Mouse (Mus musculus): ENCODE measurements around the gene C2cd5. TPM values are rescaled to one million over a fixed set of nuclear protein-coding genes. Genes with fewer than 3 reads are reported as not detected.

The C2cd5 gene
- total RNA-seq, 2 experiments from 2014 or later = 68.8 to 74.2 TPM

DNA sequence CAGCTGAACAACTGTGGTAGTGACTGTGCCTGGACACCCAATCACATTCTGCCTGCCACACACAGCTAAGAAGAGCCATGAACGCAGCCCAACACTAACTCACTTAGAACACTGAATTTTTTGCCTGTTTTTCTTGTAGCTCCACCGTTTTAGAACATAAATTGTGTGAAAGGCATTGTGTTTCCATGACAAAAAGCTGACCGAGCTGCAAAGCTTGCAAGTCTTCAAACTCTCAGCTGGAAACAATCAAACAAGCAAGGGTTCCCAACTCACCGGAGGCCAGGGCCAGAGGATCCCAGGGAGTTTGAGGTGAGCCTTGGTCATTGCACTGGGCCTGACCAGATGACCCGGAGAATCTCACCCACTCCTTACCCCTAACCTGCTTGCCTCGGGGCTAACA lies 16.8 kb upstream of the C2cd5 start:
- DNase-seq (ENCODE audit: low spot score in 2 of 2) = no peak

DNA sequence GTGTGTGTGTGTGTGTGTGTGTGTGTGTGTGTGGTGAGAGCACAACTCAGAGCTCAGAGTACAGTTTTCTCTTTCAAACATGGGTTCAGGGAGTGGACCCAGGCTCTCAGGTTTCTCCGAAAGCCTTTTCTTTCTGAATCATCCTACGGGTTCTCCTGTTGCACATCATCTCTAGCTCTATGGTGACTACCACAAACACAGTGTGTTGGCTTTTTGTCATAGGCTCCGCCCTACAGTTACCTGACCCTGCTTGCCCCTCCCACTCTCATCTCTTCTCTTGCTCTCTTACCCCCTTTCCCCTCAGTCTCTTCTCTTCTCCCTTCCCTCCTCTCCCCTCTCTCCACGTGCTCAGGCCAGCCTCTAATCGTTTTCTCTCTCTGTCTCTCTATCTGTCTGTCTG lies 15.6 kb upstream of the C2cd5 start:
- no peak for DNase-seq (ENCODE audit: low spot score in 2 of 2)

DNA sequence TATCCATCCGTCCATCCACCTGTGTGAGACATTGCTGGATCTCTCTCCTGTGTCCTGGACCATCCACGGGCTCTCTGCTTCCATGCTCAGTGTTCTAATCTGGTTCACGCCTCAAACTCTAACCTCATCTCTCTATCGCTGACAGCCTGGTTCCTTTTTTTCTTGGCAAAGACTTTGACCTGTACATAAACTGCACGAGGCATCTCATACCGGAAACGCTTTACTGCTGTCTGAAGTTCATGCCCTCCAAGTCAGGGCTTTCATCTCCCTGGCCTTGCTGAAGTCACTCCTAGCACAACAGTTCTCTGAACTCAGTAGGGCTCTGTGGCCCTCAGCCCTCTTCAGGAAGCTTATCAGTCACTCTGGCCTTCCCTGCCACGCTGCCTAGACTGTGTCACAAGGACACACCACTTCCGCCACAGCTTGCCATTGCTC lies 15.1 kb upstream of the C2cd5 start:
- no peak for DNase-seq (ENCODE audit: low spot score in 2 of 2)

DNA sequence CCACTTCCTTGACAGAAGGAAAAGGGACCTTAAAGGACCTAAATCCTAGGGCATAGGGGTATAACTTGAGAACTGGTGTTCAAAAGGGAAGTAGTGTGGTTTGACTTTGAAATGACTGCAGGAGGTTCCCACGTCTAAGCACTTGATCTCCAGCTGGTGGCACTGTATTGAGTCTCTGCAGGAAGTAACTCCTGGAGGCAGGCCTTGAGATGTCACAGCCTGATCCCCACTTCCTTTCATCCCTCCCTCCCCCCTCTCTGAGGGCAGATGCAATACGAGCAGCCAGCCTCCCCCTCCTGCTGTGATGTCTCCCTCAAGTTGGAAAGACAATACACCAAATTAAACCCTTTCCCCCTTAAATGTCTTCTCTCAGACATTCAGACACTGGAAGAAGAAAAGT lies 14.6 kb upstream of the C2cd5 start:
- no peak for DNase-seq (ENCODE audit: low spot score in 2 of 2)

DNA sequence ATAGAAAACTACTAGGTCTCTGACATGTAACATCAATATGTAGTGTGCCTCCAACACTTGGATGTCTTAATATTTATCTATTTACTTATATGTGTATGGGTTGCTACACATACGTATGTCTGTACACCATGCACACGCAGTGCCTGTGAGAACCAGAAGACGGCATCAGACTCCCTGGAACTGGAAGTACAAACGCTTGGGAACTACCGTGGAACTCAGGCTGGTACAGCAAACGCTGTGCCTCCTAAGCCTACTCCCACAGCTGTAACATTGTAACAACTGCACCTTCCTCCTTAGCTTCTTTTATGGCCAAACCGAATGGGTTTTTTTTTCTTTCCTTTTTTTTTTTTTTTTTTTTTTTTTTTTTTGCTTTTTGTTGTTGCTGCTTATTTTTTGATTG lies 10.4 kb upstream of the C2cd5 start:
- no peak for DNase-seq (ENCODE audit: low spot score in 2 of 2)

DNA sequence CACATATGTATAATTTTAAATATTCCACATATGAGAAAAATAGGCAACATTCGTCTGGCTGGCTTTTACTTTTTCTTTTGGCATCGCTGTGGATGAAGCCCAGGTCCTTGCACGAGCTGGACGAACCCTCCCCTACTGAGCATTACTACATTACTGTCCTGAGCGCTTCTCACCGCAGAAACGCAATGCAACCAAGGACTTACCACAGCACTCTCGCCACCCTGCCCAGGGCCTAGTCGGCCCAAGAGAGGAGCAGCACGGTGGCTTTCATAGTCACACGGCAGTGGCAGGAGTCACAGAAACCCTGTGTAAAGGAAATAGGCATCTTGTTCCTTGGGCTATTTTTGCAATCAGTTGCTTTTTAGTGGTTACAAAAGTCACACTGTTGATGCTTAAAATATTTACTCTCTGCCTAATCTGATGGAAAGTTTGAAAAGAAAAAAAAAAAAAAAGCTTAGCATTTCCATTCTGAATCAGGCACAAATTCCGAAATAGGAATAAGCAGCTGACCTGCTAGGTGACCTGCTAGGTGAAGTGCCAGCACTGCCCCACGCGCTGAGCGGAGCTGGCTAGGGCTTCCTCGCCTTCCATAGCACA lies 9.8 kb upstream of the C2cd5 start:
- no peak for DNase-seq (ENCODE audit: low spot score in 2 of 2)

DNA sequence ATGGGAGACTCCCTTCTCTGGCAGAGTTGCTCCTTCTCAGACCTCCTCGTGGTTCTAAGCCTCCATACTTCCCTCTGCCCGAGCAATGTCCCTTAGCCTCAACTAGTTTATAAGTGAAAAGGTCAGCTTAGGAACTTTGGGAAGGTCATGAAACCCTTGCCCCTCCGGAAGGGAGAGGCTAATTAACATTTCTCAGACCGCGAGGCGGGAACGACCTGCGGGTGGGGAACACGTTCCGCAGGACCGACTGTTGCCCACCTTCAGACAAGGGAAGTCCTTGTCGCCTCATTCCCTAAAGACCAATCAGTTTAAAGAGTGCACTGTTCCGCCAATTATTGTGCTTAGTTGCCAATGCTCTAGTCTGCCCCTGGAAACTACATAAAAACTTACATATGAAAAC lies 8.1 kb upstream of the C2cd5 start:
- DNase-seq (ENCODE audit: low spot score in 2 of 2) = no peak

DNA sequence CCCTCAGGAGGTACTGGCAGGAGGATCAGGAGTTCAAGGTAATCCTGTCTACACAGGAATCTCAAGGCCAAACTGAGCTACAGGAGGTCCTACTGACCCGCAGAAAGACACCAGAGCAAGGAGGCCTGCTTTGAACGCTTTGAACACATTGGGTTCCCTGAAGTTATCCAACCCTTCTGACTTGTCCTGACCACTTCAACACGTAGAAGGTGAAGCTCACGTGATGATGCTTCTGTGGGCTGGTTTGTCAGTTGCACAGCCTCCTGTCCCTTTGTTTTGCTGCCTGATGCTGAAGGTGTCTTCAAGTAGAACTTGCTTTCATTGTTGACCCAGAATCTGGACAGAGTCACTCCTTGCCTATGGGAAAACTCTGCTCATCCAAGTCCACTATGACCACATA lies 7.7 kb upstream of the C2cd5 start:
- DNase-seq (ENCODE audit: low spot score in 2 of 2) = no peak

DNA sequence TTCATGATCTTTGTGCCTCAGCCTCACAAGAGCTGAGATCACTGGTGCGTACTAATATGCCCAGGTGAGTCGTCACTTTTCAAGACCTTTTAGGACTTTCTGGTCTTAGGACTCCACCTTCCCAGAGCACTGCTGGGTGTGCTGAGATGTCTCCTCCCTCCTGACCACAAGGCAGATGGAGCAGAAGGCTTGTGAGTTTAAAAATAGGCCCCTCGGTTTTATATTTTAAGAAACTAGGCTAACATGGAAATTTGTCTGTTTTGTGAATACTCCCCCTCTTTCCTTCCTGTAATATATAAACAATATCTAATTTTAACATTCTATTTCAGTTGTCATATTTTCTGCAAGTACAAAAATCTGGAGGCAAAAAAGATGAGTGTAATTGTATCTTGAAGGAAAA lies 5.8 kb upstream of the C2cd5 start:
- no peak for DNase-seq (ENCODE audit: low spot score in 2 of 2)

DNA sequence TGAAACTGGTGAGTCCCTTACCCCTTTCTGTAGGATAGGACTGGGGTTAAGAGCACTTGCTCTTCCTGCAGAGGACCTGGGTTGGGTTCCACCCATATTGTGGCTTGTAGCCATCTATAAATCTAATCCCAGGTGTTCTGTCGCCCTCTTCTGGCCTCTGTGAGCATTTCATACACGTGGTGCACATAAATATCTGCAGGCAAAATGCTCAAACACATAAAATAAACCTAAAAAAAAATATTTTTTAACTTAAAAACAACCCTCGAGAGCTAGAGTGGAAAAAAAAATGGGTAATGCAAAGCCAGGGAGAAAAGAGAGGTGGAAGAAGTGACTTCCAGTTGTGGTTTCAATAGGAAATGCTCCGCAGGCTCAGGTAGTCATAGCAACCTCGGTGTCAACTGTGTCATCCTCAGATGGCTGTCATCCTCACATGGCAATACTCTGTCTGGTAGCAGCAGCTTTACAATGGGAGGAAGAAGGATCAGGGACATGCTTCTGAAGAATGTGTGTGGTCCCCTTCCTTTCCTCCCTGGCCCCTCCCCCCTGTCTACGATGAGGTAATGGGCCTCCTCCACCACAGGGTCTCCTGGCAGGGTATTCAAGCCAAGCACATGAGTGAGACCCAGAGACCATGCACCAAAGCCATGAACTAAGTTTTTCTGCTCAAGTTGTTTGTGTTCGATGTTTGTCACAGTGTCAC lies 4.2 kb upstream of the C2cd5 start:
- DNase-seq (ENCODE audit: low spot score in 2 of 2) = no peak

DNA sequence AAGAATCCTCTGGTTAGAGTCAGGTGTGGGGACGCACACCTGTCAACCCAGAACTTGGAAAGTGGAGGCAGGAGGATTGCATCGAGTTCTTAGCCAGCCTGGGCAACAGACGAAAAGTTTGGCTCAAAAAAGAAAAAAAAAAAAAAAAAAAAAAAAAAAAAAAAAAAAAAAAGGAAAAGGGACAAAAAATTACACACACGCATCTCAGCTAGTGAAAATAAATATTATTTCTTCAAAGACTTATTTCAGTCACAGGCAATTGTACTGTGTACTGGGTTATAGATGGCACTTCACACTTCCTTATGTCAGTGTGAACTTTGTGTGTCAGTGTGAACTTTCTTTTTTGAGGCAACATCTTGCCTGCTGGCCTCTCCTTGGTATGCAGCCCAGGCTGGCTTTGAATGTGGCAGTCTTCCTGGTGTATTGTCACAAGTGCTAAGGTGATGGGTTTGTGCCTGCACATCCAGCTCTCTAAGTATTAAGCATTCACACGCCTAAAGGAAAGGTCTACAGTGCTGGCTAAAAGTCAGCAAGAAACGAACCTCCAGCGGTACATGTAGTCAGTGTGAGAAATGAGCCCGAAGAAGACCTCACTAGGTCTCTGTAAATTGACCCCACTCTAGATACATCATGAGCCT lies 656 bp upstream of the C2cd5 start:
- DNase-seq (ENCODE audit: low spot score in 2 of 2) = no peak

DNA sequence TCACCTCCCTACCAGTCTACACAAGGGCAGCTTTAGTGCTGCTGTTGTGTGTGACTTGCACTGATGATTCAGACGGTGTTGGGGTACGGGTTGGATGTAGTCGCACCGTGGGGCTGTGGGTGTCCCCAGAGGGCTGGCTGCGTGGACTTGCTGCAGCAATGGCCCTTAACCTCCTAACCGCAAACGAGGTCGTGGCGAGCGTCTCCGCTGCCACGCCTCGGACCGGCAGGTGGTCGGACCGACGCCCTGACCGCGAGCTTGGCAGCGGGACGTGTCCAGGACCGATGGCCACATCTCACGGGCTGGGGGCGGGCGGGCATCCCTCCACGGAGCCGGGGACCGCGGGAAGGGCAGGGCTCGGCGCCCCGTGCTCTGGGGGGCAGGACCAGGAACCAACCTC lies 660 bp downstream of the C2cd5 start:
- peak in 1 of 2 experiments; percentile 34 for DNase-seq (ENCODE audit: low spot score in 2 of 2)

DNA sequence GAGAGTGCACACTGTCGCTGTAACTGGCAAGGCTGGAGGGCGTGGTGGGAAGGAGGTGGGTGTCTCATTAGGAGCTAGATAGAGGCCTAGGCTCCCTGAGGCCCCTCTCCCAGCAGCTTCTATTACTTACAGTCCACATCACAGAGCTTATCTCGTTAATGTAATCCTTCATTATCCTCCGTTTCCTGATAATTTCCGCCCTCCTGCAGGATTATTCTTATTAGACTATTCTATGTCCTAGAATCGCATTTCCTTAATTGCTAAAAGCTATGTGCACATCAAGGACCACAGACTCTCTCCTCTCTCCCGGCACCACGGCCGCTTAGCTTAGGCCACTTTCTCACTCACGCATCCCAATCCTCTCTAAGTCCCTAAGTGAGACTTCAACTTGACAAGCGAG lies 4.8 kb downstream of the C2cd5 start:
- DNase-seq (ENCODE audit: low spot score in 2 of 2) = no peak

DNA sequence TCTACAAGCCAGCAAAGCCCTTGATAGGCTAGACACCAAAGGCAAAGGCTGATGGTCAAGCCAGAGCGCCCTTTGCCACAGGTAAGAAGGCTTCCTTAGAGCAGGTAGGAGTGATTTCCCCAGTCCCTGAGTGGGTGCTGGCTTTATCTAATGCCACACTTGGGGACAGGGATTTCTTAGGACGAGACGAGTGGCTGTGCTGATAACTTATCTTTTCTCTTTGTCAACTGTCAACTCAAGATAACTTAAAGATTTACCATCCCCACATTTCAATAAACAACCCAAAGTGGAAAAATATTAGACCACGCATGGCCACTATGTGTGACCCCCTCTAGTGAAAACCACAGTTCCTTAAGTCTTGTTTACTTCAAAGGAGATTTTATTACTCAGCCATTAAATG lies 7.1 kb downstream of the C2cd5 start:
- no peak for DNase-seq (ENCODE audit: low spot score in 2 of 2)

DNA sequence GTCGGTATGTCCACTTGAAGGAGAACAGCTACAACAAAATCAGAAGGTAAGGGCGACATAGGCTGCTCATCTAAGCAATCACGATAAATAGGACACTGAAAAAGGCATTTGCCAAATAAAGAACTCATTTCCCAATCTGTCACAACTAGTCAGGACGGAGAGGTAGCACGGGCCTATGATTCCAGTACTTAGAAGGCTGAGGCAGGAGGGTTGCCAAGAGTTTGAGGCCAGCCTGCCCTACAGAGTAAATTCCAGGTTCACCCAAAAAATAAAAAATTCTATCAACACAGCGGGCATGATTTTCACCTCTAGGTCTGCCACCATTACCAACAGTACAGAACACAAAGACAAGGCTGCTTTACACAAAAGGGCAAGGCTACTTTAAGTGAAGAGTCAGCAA lies 8.9 kb downstream of the C2cd5 start:
- no peak for DNase-seq (ENCODE audit: low spot score in 2 of 2)

DNA sequence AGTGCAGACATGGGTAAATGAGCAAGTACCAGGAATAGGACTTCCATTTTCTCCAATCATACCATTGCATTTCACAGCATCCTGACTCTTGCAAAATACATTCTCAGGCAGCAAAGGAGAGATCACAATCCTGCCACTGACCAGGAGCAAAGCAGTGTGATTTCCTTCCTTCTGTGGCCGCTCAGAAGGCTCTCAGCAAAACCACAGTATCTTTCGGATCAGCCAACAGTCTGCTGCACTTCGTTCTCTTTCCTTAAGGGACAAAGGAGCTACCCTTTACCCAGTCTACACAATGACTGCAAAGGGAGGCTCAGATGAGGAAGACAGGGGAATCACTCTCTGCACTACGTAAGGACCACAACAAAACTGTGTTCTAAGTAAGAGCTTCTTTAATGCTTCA lies 12.6 kb downstream of the C2cd5 start:
- DNase-seq (ENCODE audit: low spot score in 2 of 2) = no peak

DNA sequence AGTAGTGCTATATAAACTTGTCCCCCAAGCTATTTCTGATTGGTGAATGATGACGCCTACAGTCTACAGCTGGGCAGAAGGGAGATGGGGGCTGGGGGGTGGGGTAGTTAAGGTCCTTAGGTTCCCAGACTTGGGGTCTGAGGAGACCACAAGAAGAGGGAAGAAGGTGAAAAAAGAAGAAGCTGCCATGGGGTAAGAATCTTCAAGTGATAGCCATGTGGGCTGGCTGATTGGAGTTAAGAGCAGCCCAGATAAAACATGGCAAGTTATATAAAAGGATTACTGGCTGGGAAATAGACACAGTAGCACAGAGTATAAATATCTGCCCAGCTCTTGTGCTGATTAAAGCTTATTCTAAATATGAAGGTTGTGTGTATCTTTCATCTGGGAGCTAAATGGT lies 14.0 kb downstream of the C2cd5 start:
- DNase-seq (ENCODE audit: low spot score in 2 of 2) = no peak

DNA sequence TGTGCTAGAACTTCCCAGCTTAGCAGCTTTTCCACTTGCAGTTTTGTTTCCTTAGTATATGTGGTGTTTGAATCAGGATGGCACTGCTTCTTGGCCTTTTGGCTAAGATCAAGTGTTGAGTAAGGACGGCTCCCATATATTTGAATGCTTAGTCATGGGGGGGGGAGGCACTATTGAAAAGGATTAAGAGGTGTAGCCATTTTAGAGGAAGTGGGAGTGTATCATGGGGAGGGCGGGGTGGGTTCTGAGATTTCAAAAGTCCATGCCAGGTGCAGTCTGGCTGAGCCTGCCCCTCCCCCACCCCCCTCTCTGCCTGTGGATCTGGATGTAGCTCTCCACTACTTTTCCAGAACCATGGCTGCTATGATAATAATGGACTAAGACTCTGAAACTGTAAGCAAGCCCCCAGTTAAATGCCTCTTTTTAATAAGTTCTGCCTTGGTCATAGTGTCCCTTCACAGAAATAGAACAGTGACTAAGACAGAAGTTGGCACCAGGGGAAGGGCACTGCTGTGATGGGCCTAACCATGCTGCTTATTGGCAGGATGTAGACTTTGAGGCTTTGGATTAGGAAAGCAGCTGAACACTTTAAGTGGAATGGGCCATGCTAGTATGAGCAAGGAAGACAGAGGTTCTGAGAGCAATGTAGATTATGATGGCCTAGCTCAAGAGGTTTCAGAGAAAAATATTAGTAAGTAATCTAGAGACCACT lies 15.5 kb downstream of the C2cd5 start:
- DNase-seq (ENCODE audit: low spot score in 2 of 2) = no peak

DNA sequence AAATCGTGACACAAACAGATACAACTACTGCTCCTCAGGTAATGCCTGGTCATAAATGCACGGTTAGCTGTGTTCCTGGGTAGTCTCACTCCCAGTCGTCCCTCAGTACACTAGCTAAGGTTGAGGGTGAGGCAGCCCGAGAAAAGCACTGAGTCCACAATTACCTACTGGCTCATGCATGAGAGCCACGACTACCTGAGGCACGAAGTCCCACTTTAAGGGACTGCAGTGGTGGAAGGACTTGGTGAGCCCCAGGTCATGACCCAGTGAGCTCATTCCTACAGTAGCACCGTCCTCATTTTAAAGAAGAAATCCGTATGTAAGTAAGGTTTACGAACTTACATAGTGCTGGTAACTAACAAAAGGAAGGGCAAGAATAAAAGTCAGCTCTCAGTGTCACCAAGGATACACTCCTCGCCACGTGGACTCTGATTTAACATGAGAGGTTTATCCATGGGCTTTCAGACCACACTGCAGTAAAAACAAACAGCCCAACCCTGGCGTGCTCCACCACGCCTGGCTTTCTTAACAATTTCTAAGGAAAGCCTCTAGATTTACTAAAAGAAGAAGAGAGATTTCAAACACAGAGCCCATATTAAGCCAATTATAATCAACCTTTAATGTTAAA lies 18.3 kb downstream of the C2cd5 start:
- no peak for DNase-seq (ENCODE audit: low spot score in 2 of 2)

DNA sequence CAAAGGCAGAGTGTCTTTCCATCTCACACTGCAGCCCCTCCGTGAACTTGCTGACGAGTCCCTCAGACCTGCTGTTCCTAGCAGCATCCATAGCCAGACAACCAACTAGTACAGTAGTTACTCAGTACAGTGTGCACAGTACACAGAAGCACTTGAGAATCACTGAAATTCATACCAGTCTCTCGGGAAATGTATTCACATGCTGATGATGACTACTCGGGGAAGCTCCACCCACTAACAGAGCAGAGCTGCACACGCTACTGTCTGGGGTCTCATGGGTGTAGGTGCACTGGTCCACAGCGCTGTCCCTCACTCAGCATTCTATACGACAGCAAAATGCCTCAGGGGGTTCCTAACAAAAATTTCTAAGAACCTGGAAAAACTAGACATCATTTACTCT lies 19.2 kb downstream of the C2cd5 start:
- DNase-seq (ENCODE audit: low spot score in 2 of 2) = no peak

DNA sequence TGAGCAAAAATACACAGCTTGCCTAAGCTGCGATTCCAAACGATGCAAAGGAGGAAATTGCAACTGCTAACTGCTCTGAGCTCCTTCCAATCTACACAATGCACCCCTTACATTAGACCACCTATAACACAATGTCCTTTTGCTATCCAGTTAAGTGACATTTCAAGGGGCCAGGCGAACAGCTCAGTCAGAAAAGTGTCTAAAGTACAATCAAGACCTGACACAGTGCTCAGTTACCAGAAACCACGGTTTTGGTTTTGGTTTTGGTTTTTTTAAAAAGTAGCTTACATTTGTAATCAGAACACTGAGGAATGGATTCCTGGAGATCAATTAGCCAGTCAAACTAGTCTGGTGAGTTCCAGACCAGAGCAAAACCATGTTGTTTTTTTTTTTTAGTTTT lies 20.8 kb downstream of the C2cd5 start:
- DNase-seq (ENCODE audit: low spot score in 2 of 2) = no peak

DNA sequence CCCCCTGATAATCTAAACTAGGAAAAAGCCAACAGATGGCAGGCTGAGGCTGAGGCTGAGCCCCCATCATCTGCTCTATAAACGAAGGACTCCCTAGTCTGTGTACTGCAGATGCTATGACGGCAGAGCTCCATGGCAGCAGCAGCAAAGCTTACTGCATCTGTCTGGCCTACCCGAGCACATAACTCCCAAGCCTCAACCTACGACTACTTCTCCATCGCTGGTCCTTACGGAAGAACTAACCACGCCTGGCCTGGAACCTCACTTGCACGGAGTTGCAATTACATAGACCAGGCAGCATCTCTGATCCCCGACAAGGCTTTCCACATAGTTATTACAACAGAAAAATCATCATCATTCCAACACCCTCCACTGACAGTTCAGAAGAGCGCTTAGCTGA lies 23.5 kb downstream of the C2cd5 start:
- no peak for DNase-seq (ENCODE audit: low spot score in 2 of 2)

All from layer of hippocampus, postnatal 14 days (tissue).